Mouse (Mus musculus): ENCODE data around the gene C1qa. TPM values are rescaled to one million over a fixed set of nuclear protein-coding genes. Genes with fewer than 3 reads are reported as not detected.

Gene C1qa
- total and polyA plus RNA-seq, 2 experiments from 2014 or later = 25.9 to 40.9 TPM

DNA sequence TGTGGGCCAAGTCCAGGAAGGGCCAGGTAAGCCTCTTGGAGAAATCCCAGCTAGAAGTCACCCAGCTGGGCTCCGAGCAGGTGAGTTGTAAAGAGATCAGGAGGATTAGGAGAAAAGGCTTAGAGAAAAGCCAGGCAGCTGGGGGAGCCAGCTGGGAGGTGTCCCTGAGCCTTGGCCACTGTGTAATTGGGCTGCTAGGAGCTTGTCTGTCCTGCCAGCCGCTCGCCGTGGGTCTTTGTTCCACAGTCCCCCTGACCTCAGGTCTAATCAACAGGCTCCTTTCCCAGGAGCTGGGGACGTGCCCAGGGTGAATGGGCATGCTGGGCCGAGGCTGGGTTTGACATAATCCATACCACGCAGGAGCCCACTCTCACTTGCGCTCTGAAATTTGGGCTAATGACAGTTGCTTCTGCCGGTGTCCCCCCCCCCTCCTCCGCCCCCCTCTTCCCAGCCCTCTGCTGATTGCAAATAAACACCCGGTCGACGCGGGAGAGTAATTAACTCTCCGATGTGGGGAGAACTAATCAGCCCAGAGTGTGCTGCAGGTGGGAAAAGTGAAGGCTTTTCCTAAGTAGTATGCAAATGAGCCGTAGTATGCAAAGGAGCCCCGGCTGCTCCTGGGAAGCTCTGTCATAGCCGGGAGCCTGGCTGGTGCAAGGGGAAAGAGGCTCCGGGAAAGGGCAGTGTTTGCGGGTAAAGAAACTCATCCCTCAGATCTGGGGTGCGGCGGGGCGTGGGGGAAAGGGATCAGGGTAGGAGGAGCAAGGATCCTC, 6.3 kb upstream of the C1qa start:
- Histone ChIP-seq H3K36me3 (replicated peaks; ENCODE audit: control insufficient read depth, insufficient read depth, low read length) (no peaks in the 10 kb centered on the region), H3K27me3 (ENCODE audit: control insufficient read depth, insufficient read depth, low read length) (peaks cover 49% of the 10 kb centered on the region), H3K9me3 (replicated peaks; ENCODE audit: control insufficient read depth, low read length) (no peaks in the 10 kb centered on the region), H3K4me1 (ENCODE audit: control insufficient read depth, insufficient read depth) (no peaks in the 10 kb centered on the region), H3K4me3 (ENCODE audit: low read depth, low read length) (no peak overlapping the region), H3K4me2 (ENCODE audit: low read depth, low read length) (no peak overlapping the region), H3K9ac (replicated peaks; ENCODE audit: low read depth, low read length) (no peak overlapping the region), H3K27ac (ENCODE audit: low read depth) (no peak overlapping the region)
- DNase-seq (ENCODE audit: low spot score) = no peak
- no peak for ATAC-seq (ENCODE audit: insufficient read depth, low read depth)
- 1% methylated on average over 23 of the region's 23 CpGs for whole genome bisulfite sequencing
- TF ChIP-seq CTCF (IDR thresholded peaks at IDR 0.05; ENCODE audit: low read depth) (no peak), EP300 (IDR thresholded peaks at IDR 0.05; ENCODE audit: low read depth) (no peak)

DNA sequence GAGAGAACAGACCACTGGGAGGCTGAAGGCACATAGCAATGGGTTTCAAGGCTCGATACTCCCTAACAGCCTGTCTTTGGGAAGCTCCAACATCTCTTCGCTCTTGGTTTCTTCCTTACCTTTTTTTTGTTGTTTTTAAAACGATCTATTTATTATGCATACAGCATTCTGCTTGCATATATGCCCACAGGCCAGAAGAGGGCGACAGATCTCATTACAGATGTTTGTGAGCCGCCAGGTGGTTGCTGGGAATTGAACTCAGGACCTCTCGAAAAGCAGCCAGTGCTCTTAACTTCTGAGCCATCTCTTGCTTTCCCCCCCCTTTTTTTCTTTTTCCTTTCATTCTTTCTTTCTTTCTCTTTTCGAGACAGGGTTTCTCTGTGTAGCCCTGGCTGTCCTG, 551 bp upstream of the C1qa start:
- peak; percentile 18; the same call in 1 of the 2 replicates for TF ChIP-seq CTCF (IDR thresholded peaks at IDR 0.05; ENCODE audit: low read depth)
- TF ChIP-seq EP300 (IDR thresholded peaks at IDR 0.05; ENCODE audit: low read depth) = no peak
- no peak overlapping the region for H3K27ac ChIP-seq (ENCODE audit: low read depth)
- no peaks in the 10 kb centered on the region for H3K4me1 ChIP-seq (ENCODE audit: control insufficient read depth, insufficient read depth)
- H3K9ac ChIP-seq (replicated peaks; ENCODE audit: low read depth, low read length) = no peak overlapping the region
- H3K9me3 ChIP-seq (replicated peaks; ENCODE audit: control insufficient read depth, low read length) = no peaks in the 10 kb centered on the region
- H3K36me3 ChIP-seq (replicated peaks; ENCODE audit: control insufficient read depth, insufficient read depth, low read length) = no peaks in the 10 kb centered on the region
- WGBS = 57% methylated on average over 7 of the region's 7 CpGs
- H3K27me3 ChIP-seq (ENCODE audit: control insufficient read depth, insufficient read depth, low read length) = peaks cover 56% of the 10 kb centered on the region
- H3K4me3 ChIP-seq (ENCODE audit: low read depth, low read length) = no peak overlapping the region
- H3K4me2 ChIP-seq (ENCODE audit: low read depth, low read length) = no peak overlapping the region
- ATAC-seq (ENCODE audit: insufficient read depth, low read depth) (no peak), DNase-seq (ENCODE audit: low spot score) (no peak)

DNA sequence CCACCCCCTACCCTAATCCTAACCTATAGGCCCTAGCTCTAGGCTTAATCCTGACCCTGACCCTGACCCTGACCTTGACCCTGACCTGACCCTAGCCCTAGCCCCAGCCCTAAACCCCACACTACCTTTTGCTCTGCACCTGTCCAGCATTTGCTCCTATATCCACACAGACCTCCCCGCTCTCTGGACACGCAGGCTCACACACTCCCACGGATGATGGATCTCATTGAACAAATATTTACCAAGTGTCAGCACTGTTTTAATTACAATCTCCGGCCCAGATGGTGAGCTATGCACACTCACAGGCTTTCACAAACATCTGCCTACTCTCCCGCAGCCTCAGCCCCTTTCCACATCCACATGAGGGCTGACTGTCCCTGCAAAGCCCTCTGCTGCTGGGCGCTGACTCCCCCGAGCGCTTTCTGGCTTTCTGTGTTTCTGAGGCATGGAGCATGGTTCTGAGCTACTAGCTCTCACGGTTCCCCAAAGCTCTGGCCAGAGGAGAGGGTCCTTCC, 462 bp downstream of the C1qa start:
- Histone ChIP-seq H3K36me3 (replicated peaks; ENCODE audit: control insufficient read depth, insufficient read depth, low read length) (no peaks in the 10 kb centered on the region), H3K4me3 (ENCODE audit: low read depth, low read length) (no peak overlapping the region), H3K27me3 (ENCODE audit: control insufficient read depth, insufficient read depth, low read length) (peaks cover 54% of the 10 kb centered on the region), H3K9ac (replicated peaks; ENCODE audit: low read depth, low read length) (no peak overlapping the region), H3K27ac (ENCODE audit: low read depth) (no peak overlapping the region), H3K4me1 (ENCODE audit: control insufficient read depth, insufficient read depth) (no peaks in the 10 kb centered on the region), H3K9me3 (replicated peaks; ENCODE audit: control insufficient read depth, low read length) (no peaks in the 10 kb centered on the region), H3K4me2 (ENCODE audit: low read depth, low read length) (no peak overlapping the region)
- WGBS = 58% methylated on average over 9 of the region's 9 CpGs
- TF ChIP-seq EP300 (IDR thresholded peaks at IDR 0.05; ENCODE audit: low read depth) (no peak), CTCF (IDR thresholded peaks at IDR 0.05; ENCODE audit: low read depth) (no peak)
- no peak for ATAC-seq (ENCODE audit: insufficient read depth, low read depth)
- no peak for DNase-seq (ENCODE audit: low spot score)

- Histone ChIP-seq H3K9ac (replicated peaks; ENCODE audit: low read depth, low read length) (no peak overlapping the region), H3K27me3 (ENCODE audit: control insufficient read depth, insufficient read depth, low read length) (peaks cover 62% of the 10 kb centered on the region), H3K4me2 (ENCODE audit: low read depth, low read length) (no peak overlapping the region), H3K27ac (ENCODE audit: low read depth) (no peak overlapping the region), H3K4me1 (ENCODE audit: control insufficient read depth, insufficient read depth) (no peaks in the 10 kb centered on the region), H3K36me3 (replicated peaks; ENCODE audit: control insufficient read depth, insufficient read depth, low read length) (no peaks in the 10 kb centered on the region), H3K4me3 (ENCODE audit: low read depth, low read length) (no peak overlapping the region), H3K9me3 (replicated peaks; ENCODE audit: control insufficient read depth, low read length) (no peaks in the 10 kb centered on the region)
- DNase-seq (ENCODE audit: low spot score) (no peak), ATAC-seq (ENCODE audit: insufficient read depth, low read depth) (no peak)
- WGBS = 28% methylated on average over 10 of the region's 10 CpGs
- TF ChIP-seq CTCF (IDR thresholded peaks at IDR 0.05; ENCODE audit: low read depth) = no peak
- TF ChIP-seq EP300 (IDR thresholded peaks at IDR 0.05; ENCODE audit: low read depth) = no peak
Measured at GRCm38 (mm10) chr4:136896461-136896860, 2.1 kb downstream of the C1qa start.

DNA sequence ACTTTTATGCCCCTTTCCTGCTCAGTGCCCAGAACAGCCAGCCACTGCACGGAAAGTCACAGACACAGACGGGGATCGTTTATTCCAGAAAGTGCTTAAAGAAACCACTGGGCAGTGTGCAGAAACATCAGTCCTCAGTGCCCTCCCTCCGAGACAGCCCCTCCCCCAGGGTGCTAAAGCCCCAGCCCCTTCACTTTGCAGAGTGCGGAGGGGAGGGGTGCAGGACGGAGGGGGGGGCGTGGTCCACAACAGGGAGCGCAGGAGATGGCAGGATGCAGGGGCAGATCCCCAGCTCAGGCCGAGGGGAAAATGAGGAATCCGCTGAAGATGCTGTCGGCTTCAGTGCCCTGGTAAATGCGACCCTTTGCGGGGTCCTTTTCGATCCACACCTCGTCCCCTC, 2.7 kb downstream of the C1qa start:
- no peak overlapping the region for H3K4me2 ChIP-seq (ENCODE audit: low read depth, low read length)
- no peak for DNase-seq (ENCODE audit: low spot score)
- H3K36me3 ChIP-seq (replicated peaks; ENCODE audit: control insufficient read depth, insufficient read depth, low read length) = no peaks in the 10 kb centered on the region
- no peaks in the 10 kb centered on the region for H3K4me1 ChIP-seq (ENCODE audit: control insufficient read depth, insufficient read depth)
- TF ChIP-seq EP300 (IDR thresholded peaks at IDR 0.05; ENCODE audit: low read depth) = no peak
- TF ChIP-seq CTCF (IDR thresholded peaks at IDR 0.05; ENCODE audit: low read depth) = no peak
- no peak overlapping the region for H3K27ac ChIP-seq (ENCODE audit: low read depth)
- no peaks in the 10 kb centered on the region for H3K9me3 ChIP-seq (replicated peaks; ENCODE audit: control insufficient read depth, low read length)
- ATAC-seq (ENCODE audit: insufficient read depth, low read depth) = no peak
- H3K27me3 ChIP-seq (ENCODE audit: control insufficient read depth, insufficient read depth, low read length) = peaks cover 68% of the 10 kb centered on the region
- H3K4me3 ChIP-seq (ENCODE audit: low read depth, low read length) = no peak overlapping the region
- 8% methylated on average over 14 of the region's 15 CpGs for WGBS
- no peak overlapping the region for H3K9ac ChIP-seq (replicated peaks; ENCODE audit: low read depth, low read length)
